Mouse (Mus musculus) heart, postnatal 10 days (tissue): ENCODE measurements around the gene Fbxl18. TPM values are rescaled to one million over a fixed set of nuclear protein-coding genes. Genes with fewer than 3 reads are reported as not detected.

Source experiments
- DNase-seq, 2 experiments: peaks; one replicate each; pipeline ENCODE4 v3.0.0; 2021
- intact Hi-C: fragments of 180-260 bp; cut with DNase I; formaldehyde crosslinking; loops from one replicate; pipeline ENCODE4 v1.15.1; 2025
- total RNA-seq, 2 experiments: library from RNA; stranded (reverse); gene quantifications; 2 replicates each; pipeline ENCODE4 v1.2.3; 2021

The Fbxl18 gene
- total RNA-seq = 1 to 10 TPM; 8.8 to 9.2 TPM

DNA sequence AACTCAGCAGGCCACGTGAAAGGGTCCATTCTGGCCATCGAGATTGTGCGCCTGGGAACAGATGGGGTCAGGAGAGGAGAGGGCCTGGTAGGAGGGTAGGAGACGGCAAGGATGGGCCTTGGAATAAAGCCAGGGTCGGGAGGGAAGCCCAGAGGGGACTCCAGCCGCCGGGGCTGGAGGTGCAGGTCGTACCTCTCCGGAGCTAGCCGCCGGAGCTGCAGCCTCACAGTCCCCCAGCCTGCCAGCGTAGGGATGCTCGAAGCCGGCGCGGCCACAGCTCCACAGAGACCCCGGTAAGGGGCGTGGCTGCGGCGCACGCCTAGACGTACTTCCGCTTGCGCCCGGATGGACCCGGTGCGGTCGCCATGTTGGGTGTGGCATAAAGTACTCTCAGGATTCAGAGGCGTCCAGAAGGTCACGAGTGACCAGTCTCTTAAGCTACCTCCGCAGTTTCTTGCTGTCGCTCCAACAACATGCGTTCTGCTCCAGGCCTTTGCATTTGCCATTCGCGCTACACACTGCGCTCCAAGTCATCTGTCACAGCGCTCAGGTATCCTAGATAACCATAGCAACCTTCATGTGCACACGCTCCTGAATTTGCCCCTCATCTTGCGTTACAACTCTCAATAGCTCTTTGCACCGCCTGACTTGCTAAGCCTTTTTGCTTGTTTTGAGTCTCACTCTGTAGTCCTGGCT is at the start of gene Fbxl18:
Gene Fbxl18, minus strand, starts transcription at position 504 of the 696 bp plus-strand sequence.
- intact Hi-C loops = loop anchor here (1.0 kb wide), 2 partner anchors 16 to 31 kb away; no protein-coding TSS in a partner anchor
- DNase-seq = peak; percentile 94 to 96

DNA sequence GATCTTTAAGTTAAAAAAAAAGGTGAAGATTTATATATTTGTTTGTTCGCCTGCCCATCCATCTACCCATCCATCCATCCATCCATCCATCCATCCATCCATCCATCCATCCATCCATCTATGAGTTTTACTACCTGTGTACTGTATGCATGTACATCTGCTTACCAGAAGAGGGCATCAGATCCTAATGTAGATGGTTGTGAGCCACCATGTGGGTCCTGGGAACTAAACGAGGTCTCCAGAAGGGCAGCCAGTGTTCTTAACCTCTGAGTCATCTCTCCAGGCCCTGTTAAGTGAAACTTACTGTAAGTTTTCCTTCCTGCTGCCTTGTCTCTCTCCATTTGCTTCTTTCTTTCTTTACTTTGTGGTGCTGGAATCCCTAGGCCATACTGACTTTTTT is 45.2 kb upstream of the Fbxl18 start:
- DNase-seq = no peak
- intact Hi-C loops = loop anchor here (1.0 to 5.0 kb wide), 2 partner anchors 18 to 62 kb away; no protein-coding TSS in a partner anchor

DNA sequence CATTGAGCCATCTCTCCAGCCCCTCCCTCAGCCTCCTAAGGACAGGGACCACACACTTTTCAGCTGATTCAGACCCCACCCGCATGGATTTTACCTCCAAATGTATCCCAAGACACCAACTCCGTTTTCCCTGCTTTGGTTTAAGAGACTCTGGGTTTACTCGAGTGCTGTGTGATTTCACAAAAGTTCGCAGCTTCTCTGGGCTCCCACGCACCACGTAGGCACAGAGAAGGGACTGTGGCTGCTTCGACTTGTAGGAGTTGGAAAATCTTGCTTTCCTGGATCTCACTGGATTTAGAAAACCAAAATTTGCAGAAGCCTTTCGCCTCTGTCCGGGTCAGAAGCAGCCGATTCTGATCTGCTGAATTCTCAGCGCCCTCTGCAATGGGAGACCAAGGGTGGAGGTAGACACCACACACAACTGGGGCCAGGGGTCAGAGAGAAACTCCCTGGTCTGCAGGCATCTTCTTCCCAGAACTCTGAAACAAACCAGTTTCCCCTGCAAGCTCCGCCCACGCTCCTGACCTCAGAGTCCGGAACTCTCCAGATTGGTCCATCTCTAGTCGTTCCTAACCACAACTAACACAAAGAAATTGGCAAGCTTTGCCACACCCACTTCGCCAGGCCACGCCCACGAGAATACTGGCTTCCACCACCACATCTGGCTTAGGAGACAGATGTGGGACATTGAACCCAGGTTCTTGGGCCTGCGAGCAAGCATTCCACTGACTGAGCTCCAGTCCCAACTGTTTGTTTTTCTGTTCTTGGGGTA is 42.9 kb upstream of the Fbxl18 start:
- peak; percentile 45 to 66 for DNase-seq
- intact Hi-C loops = loop anchor here (10.0 kb wide), 1 partner anchor 367 kb away; no protein-coding TSS in a partner anchor

DNA sequence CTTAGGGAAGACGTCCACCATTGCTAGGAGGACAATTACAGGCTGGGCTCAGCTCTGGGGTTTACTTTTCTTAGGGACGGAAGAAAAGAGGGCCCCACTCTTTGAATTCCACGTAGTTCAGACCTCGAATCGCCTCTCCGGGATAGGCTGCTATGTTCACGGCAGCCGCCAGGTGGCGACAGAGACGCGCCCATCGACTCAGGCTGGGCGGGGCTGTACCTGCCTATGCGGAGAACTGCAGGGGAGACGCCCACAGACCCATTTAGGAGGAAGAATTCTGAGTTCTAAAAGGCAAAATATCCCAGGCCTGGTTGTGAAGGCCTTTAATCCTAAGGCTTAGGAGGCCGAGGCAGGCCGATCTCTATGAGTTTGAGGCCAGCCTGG is 41.1 kb upstream of the Fbxl18 start:
- DNase-seq = peak; percentile 85 to 91
- intact Hi-C loops = loop anchor here (1.0 to 10.0 kb wide), 3 partner anchors 101 to 368 kb away; no protein-coding TSS in a partner anchor

DNA sequence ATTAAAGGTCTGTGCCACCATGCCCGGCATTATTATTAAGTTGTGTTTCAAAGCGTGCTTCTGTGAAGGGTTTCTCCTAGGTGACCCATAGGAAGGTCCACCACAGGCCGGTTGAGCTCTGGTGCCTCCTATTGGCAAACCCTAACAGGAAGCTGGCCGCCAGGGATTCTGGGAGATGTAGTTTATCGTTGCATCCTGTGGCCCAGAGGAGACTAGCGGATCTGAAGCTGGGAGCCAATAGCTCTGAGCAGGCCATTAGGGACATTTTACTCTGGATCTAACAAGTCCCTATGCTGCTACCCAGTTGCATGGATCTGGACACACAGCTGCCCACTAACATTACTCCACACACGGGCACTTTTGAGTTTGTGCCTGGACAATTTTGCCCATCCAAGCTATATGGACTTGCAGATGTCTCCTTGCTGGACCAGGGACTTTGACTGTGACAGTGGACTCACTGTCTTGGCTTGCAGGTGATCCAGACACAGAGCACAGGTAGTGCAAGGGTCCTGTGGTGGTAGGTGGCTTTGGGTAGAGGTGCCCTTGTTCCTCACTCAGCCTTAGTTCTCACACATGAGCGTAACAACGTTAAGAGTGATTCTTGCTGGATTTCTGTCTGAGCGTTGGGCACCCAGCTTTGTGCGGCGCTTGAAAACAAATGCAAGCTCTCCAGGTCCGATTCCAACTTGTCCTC is 40.6 kb upstream of the Fbxl18 start:
- intact Hi-C loops = loop anchor here (1.0 to 10.0 kb wide), 3 partner anchors 102 to 369 kb away; no protein-coding TSS in a partner anchor
- DNase-seq = peak; percentile 86 to 87

DNA sequence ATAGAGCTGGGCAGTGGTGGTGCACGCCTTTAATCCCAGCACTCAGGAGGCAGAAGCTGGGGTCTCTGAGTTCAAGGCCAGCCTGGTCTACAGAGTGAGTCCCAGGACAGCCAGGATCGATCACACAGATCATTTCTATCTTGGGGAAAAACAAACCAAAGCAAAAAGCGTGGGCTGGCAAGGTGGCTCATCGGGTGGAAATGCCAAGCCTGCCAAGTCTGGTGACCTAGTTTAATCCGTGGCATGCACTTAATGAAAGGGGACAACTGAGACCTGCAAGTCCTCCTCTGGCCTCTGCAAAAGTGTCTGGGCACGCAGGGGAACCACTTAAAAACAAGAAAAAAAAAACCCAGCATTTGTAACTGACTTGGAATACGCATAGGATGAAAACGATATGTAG is 37.5 kb upstream of the Fbxl18 start:
- intact Hi-C loops = loop anchor here (1.0 to 10.0 kb wide), 4 partner anchors 53 to 372 kb away; partner anchors contain the start of gene Tnrc18

DNA sequence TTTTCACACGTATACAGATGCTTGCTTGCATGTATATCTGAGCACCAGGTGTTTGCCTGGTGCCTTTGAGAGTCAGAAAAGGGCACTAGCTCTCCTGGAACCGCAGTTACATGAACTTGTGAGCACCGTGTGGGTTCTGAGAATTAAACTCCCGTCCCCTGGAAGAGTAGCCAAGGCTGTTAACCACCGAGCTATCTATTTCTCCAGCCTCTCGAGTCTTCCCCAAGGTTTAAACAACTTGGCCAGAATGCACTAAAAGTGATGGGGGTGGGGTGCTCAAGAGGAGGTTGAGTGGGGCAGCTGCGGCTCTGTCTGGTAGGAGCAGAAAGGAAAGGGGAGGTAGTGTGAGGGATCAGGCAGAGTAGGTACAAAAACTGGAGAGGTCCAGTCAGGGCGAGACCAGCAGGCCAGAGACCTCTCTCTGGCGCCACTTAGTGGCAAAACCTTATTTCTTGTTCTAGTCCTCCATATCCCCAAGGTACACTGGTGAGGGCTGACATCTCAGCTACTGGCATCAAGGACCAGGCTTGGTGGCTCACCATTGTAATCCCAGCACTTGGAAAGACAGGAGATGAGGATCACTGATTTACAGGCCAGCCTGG is 37.0 kb upstream of the Fbxl18 start:
- peak; percentile 92 to 94 for DNase-seq
- intact Hi-C loops = loop anchor here (1.0 to 10.0 kb wide), 4 partner anchors 53 to 373 kb away; partner anchors contain the start of gene Tnrc18

More for the DNA sequence above, 37.5 kb upstream of the Fbxl18 start:
- DNase-seq = no peak

DNA sequence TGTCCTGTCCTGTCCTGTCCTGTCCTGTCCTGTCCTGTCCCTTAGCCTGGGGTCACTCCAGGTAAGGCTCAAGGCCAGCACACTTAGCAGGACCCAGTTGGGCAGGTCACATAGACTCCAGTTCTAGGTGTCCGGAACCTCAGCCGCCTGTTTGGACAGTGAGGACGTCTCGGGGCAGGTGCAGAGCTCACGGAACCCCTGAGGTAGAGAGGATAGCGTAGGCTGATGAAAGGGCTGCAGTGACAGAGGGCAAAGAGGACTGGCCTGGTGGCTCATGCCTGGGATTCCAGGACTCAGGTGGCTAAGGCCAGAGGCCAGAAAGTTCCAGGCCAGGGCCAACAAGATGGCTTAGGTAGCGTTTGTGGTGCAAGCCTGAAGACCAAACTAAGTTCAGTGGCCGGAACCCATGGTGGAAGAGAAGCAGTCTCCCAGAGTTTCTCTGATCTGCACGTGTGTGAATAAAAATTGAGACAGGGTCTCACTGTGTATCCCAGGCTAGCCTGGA is 36.1 kb upstream of the Fbxl18 start:
- intact Hi-C loops = loop anchor here (5.0 to 10.0 kb wide), 3 partner anchors 114 to 374 kb away; partner anchors contain the start of gene Tnrc18
- no peak for DNase-seq

DNA sequence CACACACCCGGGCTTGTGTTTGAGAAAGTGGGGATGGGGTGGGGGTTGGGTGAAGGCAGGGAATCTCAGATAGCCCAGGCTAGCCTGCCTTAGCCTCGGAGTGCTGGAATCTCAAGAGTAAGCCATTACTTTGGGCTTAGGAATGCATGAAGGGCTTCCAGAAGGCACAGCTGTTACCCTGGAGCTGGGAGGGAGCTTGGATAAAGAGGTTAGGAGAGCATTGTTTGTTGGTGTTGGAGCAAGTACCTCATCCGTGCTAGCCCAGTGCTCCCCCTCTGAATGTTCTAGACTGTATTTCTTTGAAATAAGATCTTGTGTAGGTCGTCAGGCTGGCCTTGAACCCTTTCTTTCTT is 34.2 kb upstream of the Fbxl18 start:
- DNase-seq = no peak
- intact Hi-C loops = loop anchor here (1.0 kb wide), 1 partner anchor 24 kb away; no protein-coding TSS in a partner anchor

DNA sequence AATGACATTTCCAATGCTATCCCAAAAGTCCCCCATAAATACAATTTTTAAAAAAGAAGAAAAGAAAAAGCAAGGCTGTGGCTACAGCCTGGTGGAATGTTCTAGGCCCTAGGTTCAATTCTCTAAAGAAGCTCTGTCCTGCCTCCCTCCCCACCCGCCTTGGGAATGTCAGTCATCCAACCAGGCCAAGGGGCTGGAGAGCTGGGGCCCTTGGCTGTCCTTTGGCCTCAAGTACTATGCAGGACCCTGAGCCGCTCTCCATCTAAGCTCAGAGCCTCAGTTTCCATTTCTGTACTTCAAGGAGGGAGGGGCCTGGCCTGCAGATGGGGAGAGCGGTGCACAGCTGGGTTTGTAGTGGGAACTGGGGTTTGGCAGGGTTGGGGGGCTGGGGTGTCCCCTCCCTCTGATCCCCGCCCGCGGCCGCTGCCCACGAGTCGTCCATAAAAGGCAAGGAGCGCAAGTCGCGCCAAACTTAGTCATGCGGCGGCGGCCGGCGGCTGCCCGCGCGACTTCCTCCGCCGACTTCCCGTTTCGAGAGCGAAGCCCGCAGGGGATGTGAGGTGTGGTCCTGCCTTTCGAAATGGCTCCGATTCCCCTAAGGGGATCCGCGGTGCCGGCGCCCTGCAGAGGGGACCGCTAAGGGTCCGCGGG is 33.7 kb upstream of the Fbxl18 start:
- intact Hi-C loops = loop anchor here (1.0 kb wide), 1 partner anchor 24 kb away; no protein-coding TSS in a partner anchor
- peak; percentile 89 to 91 for DNase-seq

DNA sequence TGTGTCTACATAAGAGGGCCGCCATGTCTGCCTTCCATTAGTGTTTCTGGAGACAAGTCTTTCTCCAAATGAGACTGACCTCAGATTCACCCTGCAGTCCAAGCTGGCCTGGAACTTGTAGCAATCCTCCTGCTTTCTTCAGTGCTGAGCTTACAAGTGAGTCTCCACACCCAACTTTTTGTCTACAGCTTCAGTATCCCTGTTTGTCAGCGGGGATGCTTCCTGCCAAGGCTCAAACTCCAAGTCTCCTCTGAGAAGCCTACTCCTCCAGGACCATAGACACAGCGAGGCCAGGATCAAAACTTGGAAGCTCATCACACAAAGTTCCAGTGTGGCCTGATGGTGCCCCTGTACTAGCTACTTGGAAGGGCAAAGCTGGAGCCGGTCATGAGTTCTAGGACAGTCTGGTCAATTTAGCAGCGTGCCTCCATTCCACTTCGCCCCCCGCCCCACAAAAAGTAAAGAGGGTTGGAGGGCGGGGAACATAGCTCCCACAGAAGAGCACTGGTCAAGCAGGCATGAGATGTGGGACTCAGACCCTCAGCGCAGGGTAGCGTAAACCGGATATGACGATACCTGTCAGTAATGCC is 32.2 kb upstream of the Fbxl18 start:
- intact Hi-C loops = loop anchor here (2.0 kb wide), 1 partner anchor 19 kb away; no protein-coding TSS in a partner anchor
- no peak for DNase-seq

DNA sequence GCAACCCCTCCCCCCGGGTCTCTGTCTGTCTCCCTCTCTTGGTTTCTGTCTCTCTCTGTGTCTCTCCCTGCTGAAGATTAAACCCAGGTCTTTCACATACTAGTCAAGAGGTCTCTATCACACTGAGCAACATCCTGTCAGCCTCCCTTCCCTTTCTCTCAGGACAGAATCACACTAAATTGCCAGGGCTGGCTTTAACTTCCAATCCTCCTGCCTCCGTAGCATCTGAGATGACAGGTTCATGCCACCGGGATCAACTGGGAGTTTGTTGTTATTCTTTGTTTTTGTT is 31.7 kb upstream of the Fbxl18 start:
- intact Hi-C loops = loop anchor here (1.0 to 2.0 kb wide), 2 partner anchors 18 to 32 kb away; partner anchors contain the start of gene Fbxl18
- no peak for DNase-seq

DNA sequence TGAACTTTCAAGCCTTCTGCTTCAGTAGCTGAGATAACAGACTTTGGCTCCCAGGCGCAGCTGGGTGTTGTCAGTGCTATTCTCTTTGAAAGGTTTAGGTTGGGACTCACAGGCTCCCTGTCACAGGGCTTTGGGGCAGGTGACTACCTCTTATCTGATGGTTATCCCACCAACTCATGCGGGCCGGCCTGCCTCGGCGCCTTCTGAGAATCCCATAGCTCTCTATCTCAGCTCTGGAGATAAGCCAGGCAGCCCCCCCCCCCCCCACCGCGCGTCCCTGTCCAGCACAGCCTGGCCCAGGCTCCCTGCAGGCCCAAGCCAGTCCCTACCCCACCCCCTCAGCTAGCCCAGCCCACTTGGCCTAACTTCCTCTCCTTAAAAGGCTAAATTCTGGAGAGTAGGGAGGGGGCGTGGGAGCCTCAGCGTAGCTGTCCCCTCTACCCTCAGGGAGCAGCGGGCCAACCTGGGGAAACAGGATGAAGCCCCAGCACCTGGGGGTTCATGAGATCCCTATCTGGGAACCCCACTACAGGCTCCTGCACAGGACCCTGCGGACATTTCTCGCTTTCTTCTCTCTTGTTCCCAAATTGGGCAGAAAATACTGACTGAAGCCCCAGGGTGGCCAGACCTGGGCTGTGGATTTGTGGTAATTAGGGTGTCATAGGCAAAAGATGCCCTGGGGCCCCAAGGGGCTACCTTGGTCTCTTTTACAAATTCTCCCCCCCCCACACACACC is 31.2 kb upstream of the Fbxl18 start:
- DNase-seq = peak; percentile 78 to 81
- intact Hi-C loops = loop anchor here (1.0 to 2.0 kb wide), 2 partner anchors 18 to 31 kb away; partner anchors contain the start of gene Fbxl18

DNA sequence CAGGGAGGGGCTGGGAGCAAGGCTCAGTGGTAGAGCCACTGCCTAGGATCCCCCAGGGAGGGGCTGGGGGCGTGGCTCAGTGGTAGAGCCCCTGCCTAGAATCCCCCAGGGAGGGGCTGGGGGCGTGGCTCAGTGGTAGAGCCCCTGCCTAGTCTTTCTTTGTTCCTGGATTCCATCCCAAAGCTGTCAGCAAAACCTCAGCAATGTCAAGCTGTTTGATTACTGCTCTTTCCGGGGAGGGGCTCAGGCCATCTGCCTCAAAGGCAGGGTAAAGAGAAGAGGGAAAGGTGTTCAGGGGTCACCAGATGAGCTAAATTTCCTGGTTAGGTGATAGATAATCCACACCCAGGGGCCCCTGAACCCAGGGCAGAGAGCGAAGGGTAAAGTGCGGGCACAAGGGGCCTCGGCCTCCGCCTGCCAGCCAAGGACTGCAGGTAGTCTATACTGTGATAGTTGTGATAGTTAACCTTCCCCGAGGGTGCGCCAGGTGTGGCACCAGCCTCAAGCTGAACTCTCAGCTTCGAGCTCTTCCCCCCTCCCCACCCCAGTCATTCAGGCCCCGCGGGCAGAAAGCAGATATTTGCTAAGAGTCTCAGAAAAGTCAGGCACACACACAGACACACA is 29.2 kb upstream of the Fbxl18 start:
- intact Hi-C loops = no loop called here
- DNase-seq = no peak

DNA sequence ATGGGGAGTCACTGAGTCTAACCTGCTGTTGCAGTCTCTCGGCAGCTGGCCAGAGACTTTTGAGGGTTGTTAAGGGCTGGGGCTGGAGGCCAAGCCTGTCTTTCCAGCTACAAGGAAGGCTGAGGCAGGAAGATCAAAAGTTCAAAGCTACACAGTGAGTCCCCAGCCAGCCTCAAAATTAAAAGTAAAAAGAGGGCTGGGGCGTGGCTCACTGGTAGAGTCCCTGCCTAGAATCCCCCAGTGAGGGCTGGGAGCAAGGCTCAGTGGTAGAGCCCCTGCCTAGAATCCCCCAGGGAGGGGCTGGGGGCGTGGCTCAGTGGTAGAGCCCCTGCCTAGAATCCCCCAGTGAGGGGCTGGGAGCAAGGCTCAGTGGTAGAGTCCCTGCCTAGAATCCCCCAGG is 28.6 kb upstream of the Fbxl18 start:
- no peak for DNase-seq
- intact Hi-C loops = no loop called here

DNA sequence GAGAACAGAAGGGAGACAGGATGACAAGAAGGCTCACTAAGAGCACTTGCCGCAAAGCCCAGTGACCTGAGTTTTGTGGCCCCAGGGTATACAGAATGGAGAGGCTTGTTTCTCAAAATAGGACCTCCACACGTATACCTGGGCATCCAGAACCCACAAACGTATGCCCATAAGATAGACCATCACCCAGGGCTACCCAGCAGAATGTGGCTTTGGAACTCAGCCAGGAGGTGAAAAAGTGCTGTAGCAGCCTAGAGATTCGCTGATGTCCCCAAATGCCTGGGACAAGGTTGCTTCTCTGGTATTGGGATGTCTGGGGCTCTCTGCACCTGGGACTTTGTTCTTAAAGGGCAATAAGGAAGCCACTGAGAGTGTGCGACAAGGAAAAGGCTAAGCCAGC is 27.0 kb upstream of the Fbxl18 start:
- intact Hi-C loops = no loop called here
- DNase-seq = no peak

DNA sequence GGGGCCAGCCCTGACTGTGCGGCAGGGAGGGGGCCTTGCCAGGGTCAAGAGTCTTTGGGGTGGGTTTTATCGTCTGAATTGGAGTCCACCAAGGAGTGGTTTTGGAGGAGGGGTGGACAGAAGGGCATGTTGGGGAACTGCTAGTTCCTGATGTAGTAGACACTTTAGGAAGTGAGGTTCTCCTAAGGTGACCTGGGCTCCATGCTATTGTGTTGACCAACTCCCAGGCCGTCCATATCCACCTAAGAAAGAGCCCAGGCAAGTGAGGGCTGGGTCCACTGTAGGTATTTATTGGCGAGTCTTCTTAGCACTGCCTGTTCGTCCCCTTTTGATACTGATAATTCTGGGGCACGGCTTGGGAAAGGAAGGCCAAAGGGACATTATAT is 25.8 kb upstream of the Fbxl18 start:
- no peak for DNase-seq
- intact Hi-C loops = no loop called here
